Mouse (Mus musculus) layer of hippocampus, adult 2 months (tissue): Measurements from ENCODE around the gene Prss54. TPM values are rescaled to one million over a fixed set of nuclear protein-coding genes. Genes with fewer than 3 reads are reported as not detected.
"Not testable (repeated sequence)": the region's sequence is repeated elsewhere in the genome, so short reads cannot be mapped to it uniquely, and the experiment has no call there.

Source experiments
- DNase-seq, 2 experiments: peaks; one replicate each; pipeline ENCODE4 v3.0.0; 2022; ENCODE audit warnings: low spot score in 2 of 2
- H3K27ac ChIP-seq: fragments of 200-600 bp; 2 replicates; pipeline ENCODE4 v1.8.1; 2022
- H3K4me3 ChIP-seq: fragments of 200-600 bp; 2 replicates; pipeline ENCODE4 v1.8.1; 2022; ENCODE audit warnings: mild to moderate bottlenecking
- CTCF ChIP-seq: fragments of 200-600 bp; conservative IDR thresholded peaks from 2 replicates; pipeline ENCODE4 v1.8.1; 2022; ENCODE audit warnings: antibody characterized with exemption, mild to moderate bottlenecking, moderate library complexity
- long read RNA-seq, 2 experiments: library from polyadenylated mRNA; stranded (forward); transcript quantifications; one replicate each; pipeline ENCODE4 v2.0.0; 2021; ENCODE audit warnings: borderline mapping rate in 2 of 2
- total RNA-seq, 2 experiments: library from RNA; stranded (reverse); gene quantifications; 2 replicates each; pipeline ENCODE4 v1.2.3; 2021

The Prss54 gene
- total RNA-seq, result under 1 TPM in 1 of 2 experiments, not detected in 1; 0.42 TPM
- long read RNA-seq, experiment 1, result 0 reads
- long read RNA-seq, experiment 2, result 0 reads

- TF ChIP-seq CTCF, result no peak
- no peak within 1 kb of the TSS for H3K4me3 ChIP-seq
- no peak within 1 kb of the TSS for H3K27ac ChIP-seq
- DNase-seq, result no peak
These were observed at the start of gene Prss54 for GRCm38 (mm10) chr8:95576240-95576639. TSS of gene Prss54 (minus strand) at chr8:95576340.

- Histone ChIP-seq H3K27ac (no peak overlapping the region), H3K4me3 (no peak overlapping the region)
- DNase-seq, result no peak
- TF ChIP-seq CTCF, result peak; percentile 47
These were observed 48.7 kb upstream of the Prss54 start for GRCm38 (mm10) chr8:95624833-95625232.

- no peak overlapping the region for H3K4me3 ChIP-seq
- no peak for TF ChIP-seq CTCF
- peak in 1 of 2 experiments; percentile 35 for DNase-seq
- H3K27ac ChIP-seq, result peak overlapping the region; percentile 70
These were observed 43.9 kb upstream of the Prss54 start for GRCm38 (mm10) chr8:95620046-95620445.

- DNase-seq, result no peak
- H3K27ac ChIP-seq, result no peak overlapping the region
- no peak for TF ChIP-seq CTCF
These were observed 40.2 kb upstream of the Prss54 start for GRCm38 (mm10) chr8:95616383-95616782.

GRCm38 (mm10) chr8:95611769-95612168 lies 35.6 kb upstream of the Prss54 start:
- no peak overlapping the region for H3K4me3 ChIP-seq
- no peak for DNase-seq
- TF ChIP-seq CTCF, result no peak
- no peak overlapping the region for H3K27ac ChIP-seq

More at GRCm38 (mm10) chr8:95616383-95616782, 40.2 kb upstream of the Prss54 start:
- no peak overlapping the region for H3K4me3 ChIP-seq

- H3K27ac ChIP-seq, result no peak overlapping the region
- no peak for DNase-seq
- no peak overlapping the region for H3K4me3 ChIP-seq
- TF ChIP-seq CTCF, result no peak
These were observed 34.6 kb upstream of the Prss54 start for GRCm38 (mm10) chr8:95610749-95611148.

GRCm38 (mm10) chr8:95609406-95609805 lies 33.3 kb upstream of the Prss54 start:
- TF ChIP-seq CTCF, result no peak
- Histone ChIP-seq H3K4me3 (no peak overlapping the region), H3K27ac (no peak overlapping the region)
- DNase-seq, result no peak

- H3K4me3 ChIP-seq, result no peak overlapping the region; the same call in 1 of the 2 replicates
- TF ChIP-seq CTCF, result no peak
- H3K27ac ChIP-seq, result peak overlapping the region; percentile 81
- peak; percentile 33 to 54 for DNase-seq
These were observed 31.1 kb upstream of the Prss54 start for GRCm38 (mm10) chr8:95607210-95607609.

- peak; percentile 75 for TF ChIP-seq CTCF
- peak overlapping the region; percentile 81 for H3K27ac ChIP-seq
- DNase-seq, H3K4me3 ChIP-seq: not testable (repeated sequence)
These were observed 30.4 kb upstream of the Prss54 start for GRCm38 (mm10) chr8:95606509-95606908.

- no peak for DNase-seq
- Histone ChIP-seq H3K27ac (no peak overlapping the region), H3K4me3 (no peak overlapping the region)
- peak; percentile 65 for TF ChIP-seq CTCF
These were observed 26.0 kb upstream of the Prss54 start for GRCm38 (mm10) chr8:95602168-95602567.

GRCm38 (mm10) chr8:95601306-95601705 lies 25.2 kb upstream of the Prss54 start:
- TF ChIP-seq CTCF, result no peak
- no peak for DNase-seq
- H3K27ac ChIP-seq, result no peak overlapping the region
- no peak overlapping the region for H3K4me3 ChIP-seq

- H3K4me3 ChIP-seq, result no peak overlapping the region
- peak overlapping the region; percentile 14; the same call in 1 of the 2 replicates for H3K27ac ChIP-seq
- peak; percentile 85 for TF ChIP-seq CTCF
- peak; percentile 63 to 84 for DNase-seq
These were observed 23.7 kb upstream of the Prss54 start for GRCm38 (mm10) chr8:95599861-95600260.

GRCm38 (mm10) chr8:95596841-95597241 lies 20.7 kb upstream of the Prss54 start:
- no peak for DNase-seq
- no peak for TF ChIP-seq CTCF
- no peak overlapping the region for H3K4me3 ChIP-seq
- no peak overlapping the region for H3K27ac ChIP-seq

GRCm38 (mm10) chr8:95595131-95595530 lies 19.0 kb upstream of the Prss54 start:
- no peak overlapping the region for H3K27ac ChIP-seq

More at GRCm38 (mm10) chr8:95595131-95595530, 19.0 kb upstream of the Prss54 start:
- TF ChIP-seq CTCF, result no peak
- no peak for DNase-seq
- no peak overlapping the region for H3K4me3 ChIP-seq
